Mouse (Mus musculus) limb, embryonic 11.5 days (tissue): ENCODE measurements at regions not wholly inside any gene's neighbourhood (a gene's known extent, or its start where the extent isn't known, plus 50 kb on each side); places are given as distances from the start of the nearest gene placed in this dataset.

Source experiments
- ATAC-seq: fragments of 200-750 bp; cut with Nextera tagmentation; 2 replicates; pipeline ENCODE4 v1.8.0; 2017; ENCODE audit warnings: low read depth; ENCODE audit not compliant: insufficient number of reproducible peaks, low FRiP score, low TSS enrichment
- DNase-seq: peaks from one replicate; pipeline ENCODE4 v3.0.0-alpha.2; 2015; ENCODE audit warnings: low spot score
- H3K27ac ChIP-seq: fragments of 300-500 bp; sonication (generic); replicated peaks from 2 replicates; pipeline ENCODE4 v1.5.1; 2014; ENCODE audit warnings: low read depth, mild to moderate bottlenecking, low read length
- H3K27me3 ChIP-seq: fragments of 300-500 bp; sonication (generic); 2 replicates; pipeline ENCODE4 v1.6.1; 2014; ENCODE audit warnings: mild to moderate bottlenecking, low read length, mixed read lengths; ENCODE audit not compliant: control insufficient read depth, insufficient read depth
- H3K36me3 ChIP-seq: fragments of 300-500 bp; sonication (generic); 2 replicates; pipeline ENCODE4 v1.6.1; 2014; ENCODE audit warnings: mild to moderate bottlenecking, low read length, moderate library complexity, mixed read lengths; ENCODE audit not compliant: control insufficient read depth, insufficient read depth
- H3K4me1 ChIP-seq: fragments of 300-500 bp; sonication (generic); 2 replicates; pipeline ENCODE4 v1.6.1; 2014; ENCODE audit warnings: low read length, mixed read lengths; ENCODE audit not compliant: control insufficient read depth, insufficient read depth
- H3K4me2 ChIP-seq: fragments of 300-500 bp; sonication (generic); 2 replicates; pipeline ENCODE4 v1.6.1; 2014; ENCODE audit warnings: low read depth, mild to moderate bottlenecking, moderate library complexity; ENCODE audit not compliant: severe bottlenecking
- H3K4me3 ChIP-seq: fragments of 300-500 bp; sonication (generic); 2 replicates; pipeline ENCODE4 v1.5.1; 2014; ENCODE audit warnings: low read depth, low read length
- H3K9ac ChIP-seq: fragments of 300-500 bp; sonication (generic); 2 replicates; pipeline ENCODE4 v1.6.1; 2014; ENCODE audit warnings: mild to moderate bottlenecking, low read length
- H3K9me3 ChIP-seq: fragments of 300-500 bp; sonication (generic); 2 replicates; pipeline ENCODE4 v1.6.1; 2016; ENCODE audit warnings: low read length; ENCODE audit not compliant: control insufficient read depth
- WGBS: fragments of 180-500 bp; shearing (Covaris S2); extraction: QIAGEN DNeasy Blood & Tissue Kit; methylation state at CpG from one replicate; pipeline ENCODE4 v1.1.7; 2014; 5-methylcytosine and 5-hydroxymethylcytosine counted together

- Histone ChIP-seq H3K27me3 (no peaks in the 10 kb centered on the region), H3K4me1 (no peaks in the 10 kb centered on the region), H3K9me3 (no peaks in the 10 kb centered on the region), H3K36me3 (no peaks in the 10 kb centered on the region), H3K27ac (no peak overlapping the region), H3K9ac (no peak overlapping the region), H3K4me3 (no peak overlapping the region), H3K4me2 (no peak overlapping the region)
- peak; percentile 21 for DNase-seq
- 21% methylated on average over 2 of the region's 2 CpGs for WGBS
- no peak for ATAC-seq
Measured at GRCm38 (mm10) chrX:44228847-44229246, 139.3 kb downstream of the Dcaf12l2 start.
